ENCODE assay signal across 32 mouse cellular contexts in the genomic region with DNA sequence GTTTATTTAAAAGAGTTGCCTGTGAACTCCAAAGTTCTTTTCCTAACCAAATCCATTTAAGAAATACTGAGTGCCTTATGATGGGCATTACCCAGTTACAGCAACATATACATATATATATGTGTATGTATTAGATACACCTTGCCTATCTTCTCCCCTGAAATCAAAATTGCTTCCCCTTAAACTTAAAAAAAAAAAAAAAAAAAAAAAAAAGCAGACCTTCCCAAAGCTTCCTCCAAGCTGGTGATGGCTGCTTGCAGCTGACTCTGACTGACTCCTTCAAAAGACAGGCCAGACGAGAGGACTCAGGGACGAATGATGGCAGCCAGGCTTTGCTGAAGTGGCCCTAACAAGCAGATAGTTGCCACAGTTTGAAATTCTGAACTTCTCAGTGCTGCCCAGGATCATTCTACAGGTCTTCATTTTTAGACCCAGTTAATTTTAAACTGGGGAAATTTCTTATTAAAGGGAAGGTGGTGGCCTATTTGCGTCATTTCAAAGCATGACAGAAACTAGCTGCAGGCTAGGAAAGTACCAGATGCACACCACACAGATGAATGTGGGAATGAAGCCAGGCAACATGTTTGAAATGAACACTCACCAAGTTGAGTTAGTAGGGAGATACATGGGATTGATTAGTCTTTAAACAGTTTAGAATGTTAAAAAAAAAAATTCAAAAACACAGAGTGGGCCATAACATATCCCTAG. TPM values are rescaled to one million over a fixed set of nuclear protein-coding genes. Genes with fewer than 3 reads are reported as not detected.
DNase-seq lines count a peak whose midpoint lies in the region; ATAC-seq and TF ChIP-seq lines count a peak whose summit lies in the region.
"Had no signal": no experiment of that assay in that cellular context is flagged by ENCODE, and none has a peak within 500 bp of the region (broad histone marks: within the 10 kb centered on the region; RNA-seq: fewer than 3 reads in every experiment).

No protein-coding gene starts in this region.

- TF ChIP-seq CTCF in forebrain, postnatal 0 days (IDR thresholded peaks at IDR 0.05; ENCODE audit: low read depth): no peak
- TF ChIP-seq CTCF in layer of hippocampus, adult 2 months (conservative IDR thresholded peaks at IDR 0.05): no peak

- ATAC-seq in forebrain, postnatal 0 days: no peak
- ATAC-seq in forebrain, embryonic 16.5 days: no peak
- ATAC-seq: hindbrain, embryonic 16.5 days; intestine, embryonic 15.5 days had no signal

- peaks cover 7% of the 10 kb centered on the region; the same call in 1 of the 2 replicates for H3K4me1 ChIP-seq in forebrain, postnatal 0 days (ENCODE audit: insufficient read depth)
- peaks cover 14% of the 10 kb centered on the region for H3K4me1 ChIP-seq in forebrain, embryonic 16.5 days (replicated peaks; ENCODE audit: control insufficient read depth, insufficient read depth, low read length)

- H3K9me3 ChIP-seq in forebrain, postnatal 0 days (ENCODE audit: low read length): no peaks in the 10 kb centered on the region
- H3K9me3 ChIP-seq in forebrain, embryonic 16.5 days (ENCODE audit: control insufficient read depth, low read length): no peaks in the 10 kb centered on the region
- H3K9me3 ChIP-seq: embryonic facial prominence, embryonic 12.5 days; heart, embryonic 12.5 days; hindbrain, embryonic 10.5 days; intestine, embryonic 15.5 days; kidney, embryonic 15.5 days; limb, embryonic 15.5 days had no signal

- H3K27me3 ChIP-seq in forebrain, postnatal 0 days (ENCODE audit: insufficient read depth, low read length): no peaks in the 10 kb centered on the region
- H3K27me3 ChIP-seq in forebrain, embryonic 16.5 days (replicated peaks; ENCODE audit: control insufficient read depth, insufficient read depth, low read length): no peaks in the 10 kb centered on the region
- H3K27me3 ChIP-seq: embryonic facial prominence, embryonic 12.5 days; heart, embryonic 12.5 days; intestine, embryonic 15.5 days; kidney, embryonic 15.5 days; limb, embryonic 15.5 days had no signal

- peaks cover 9% of the 10 kb centered on the region for H3K36me3 ChIP-seq in forebrain, postnatal 0 days (ENCODE audit: insufficient read depth)
- H3K36me3 ChIP-seq in forebrain, embryonic 16.5 days (ENCODE audit: control insufficient read depth, insufficient read depth): no peaks in the 10 kb centered on the region; the same call in 1 of the 2 replicates

- H3K9ac ChIP-seq in forebrain, postnatal 0 days: no peak overlapping the region
- no peak overlapping the region for H3K9ac ChIP-seq in forebrain, embryonic 16.5 days (replicated peaks; ENCODE audit: low read depth, low read length)
- H3K9ac ChIP-seq: embryonic facial prominence, embryonic 12.5 days; heart, embryonic 12.5 days; intestine, embryonic 15.5 days; kidney, embryonic 15.5 days; limb, embryonic 15.5 days; liver, embryonic 14.5 days; lung, embryonic 14.5 days had no signal

- no peak overlapping the region for H3K4me3 ChIP-seq in forebrain, postnatal 0 days (ENCODE audit: low read depth, low read length)
- no peak overlapping the region for H3K4me3 ChIP-seq in forebrain, embryonic 16.5 days (replicated peaks; ENCODE audit: low read length)
- no peak overlapping the region for H3K4me3 ChIP-seq in layer of hippocampus, adult 2 months
- H3K4me3 ChIP-seq: embryonic facial prominence, embryonic 12.5 days; erythroblast, embryonic 14.5 days; heart, embryonic 12.5 days; hindbrain, embryonic 10.5 days; intestine, embryonic 15.5 days; kidney, embryonic 15.5 days; left cerebral cortex, adult 2 months; limb, embryonic 15.5 days had no signal

- peak; percentile 50 for DNase-seq in forebrain, postnatal 0 days
- DNase-seq in layer of hippocampus, adult 2 months (ENCODE audit: low spot score in 2 of 2): peak in 1 of 2 experiments; percentile 56
- DNase-seq in layer of hippocampus, postnatal 25 days (ENCODE audit: extremely low spot score in 1 of 2, low spot score in 1 of 2): no peak
- peak; percentile 51 for DNase-seq in brain, adult 2 months (ENCODE audit: low read depth, low spot score)
- DNase-seq in spleen, postnatal 36 days (ENCODE audit: low spot score in 2 of 2): no peak
- DNase-seq in ovary, adult 18-20 months (ENCODE audit: low spot score): no peak
- DNase-seq: adrenal gland, postnatal 14 days; B cell, adult 2 months; cerebellum, adult 11 months; cerebellum, postnatal 14 days; heart, postnatal 10 days; kidney, postnatal 4 days; left cerebral cortex, postnatal 4 days; lung, embryonic 14.5 days; lung, postnatal 36 days; midbrain, embryonic 14.5 days; right cerebral cortex, postnatal 14 days had no signal

- H3K4me2 ChIP-seq in forebrain, postnatal 0 days (ENCODE audit: low read depth): no peak overlapping the region
- no peak overlapping the region for H3K4me2 ChIP-seq in forebrain, embryonic 16.5 days (ENCODE audit: low read length)
- H3K4me2 ChIP-seq: embryonic facial prominence, embryonic 12.5 days; heart, embryonic 12.5 days; intestine, embryonic 15.5 days; kidney, embryonic 15.5 days; limb, embryonic 15.5 days; lung, embryonic 14.5 days had no signal

- WGBS in forebrain, postnatal 0 days: 74% methylated on average over 3 of the region's 3 CpGs
- WGBS in forebrain, embryonic 16.5 days: 66% methylated on average over 3 of the region's 3 CpGs

- H3K27ac ChIP-seq in forebrain, postnatal 0 days (ENCODE audit: low read depth, low read length): no peak overlapping the region
- no peak overlapping the region for H3K27ac ChIP-seq in forebrain, embryonic 16.5 days (ENCODE audit: low read length)
- H3K27ac ChIP-seq in layer of hippocampus, adult 2 months: peak overlapping the region; percentile 58
- H3K27ac ChIP-seq: embryonic facial prominence, embryonic 12.5 days; hindbrain, embryonic 10.5 days; intestine, embryonic 15.5 days; kidney, embryonic 15.5 days; left cerebral cortex, adult 2 months; limb, embryonic 15.5 days; liver, embryonic 14.5 days had no signal

RNA-seq across cellular contexts. Expression of gene Flvcr1, which starts 5.6 kb away (rescaled TPM):
- 28.8 and 33.9 TPM in 2 replicates for total RNA-seq in forebrain, postnatal 0 days (2014; rRNA removed)
- polyA plus RNA-seq in forebrain, postnatal 0 days (2015; fragmentation: Nextera tagmentation; extraction: Ambion mirVana): 5.1 and 7.6 TPM in 2 replicates
- polyA plus RNA-seq in forebrain, embryonic 16.5 days (2015; fragmentation: Nextera tagmentation; extraction: Ambion mirVana): 7.2 and 8.8 TPM in 2 replicates
- total RNA-seq in layer of hippocampus, adult 2 months (2021): 10 to 100 TPM; 16.9 to 18.9 TPM
- 10 to 100 TPM; 11.8 to 18.3 TPM for total RNA-seq in layer of hippocampus, postnatal 25 days (2021)

RNA-seq across cellular contexts. Expression of gene Spata45, which starts 16.1 kb away (rescaled TPM):
- total RNA-seq in forebrain, postnatal 0 days (2014; rRNA removed): not detected in 2 replicates
- polyA plus RNA-seq in forebrain, postnatal 0 days (2015; fragmentation: Nextera tagmentation; extraction: Ambion mirVana): not detected in 2 replicates
- not detected in 2 replicates for polyA plus RNA-seq in forebrain, embryonic 16.5 days (2015; fragmentation: Nextera tagmentation; extraction: Ambion mirVana)
- total RNA-seq in layer of hippocampus, adult 2 months (2021): not detected
- total RNA-seq in layer of hippocampus, postnatal 25 days (2021): not detected
- total RNA-seq: adrenal gland, postnatal 14 days; gastrocnemius, adult 18-20 months; heart, postnatal 10 days; left cerebral cortex, adult 2 months; left cerebral cortex, postnatal 4 days; megakaryocyte-erythroid progenitor cell, adult 5-6 weeks had no signal
- polyA plus RNA-seq: embryonic facial prominence, embryonic 12.5 days; erythroblast, embryonic 14.5 days; gonadal fat pad, adult 2 months; heart, embryonic 12.5 days; hindbrain, embryonic 10.5 days; hindbrain, embryonic 16.5 days; intestine, embryonic 15.5 days; kidney, embryonic 15.5 days; limb, embryonic 15.5 days; liver, embryonic 14.5 days; lung, embryonic 14.5 days; midbrain, embryonic 14.5 days; neural tube, embryonic 11.5 days had no signal

RNA-seq across cellular contexts. Expression of gene Vash2, which starts 41.3 kb away (rescaled TPM):
- total RNA-seq in forebrain, postnatal 0 days (2014; rRNA removed): 46.4 and 47.5 TPM in 2 replicates
- polyA plus RNA-seq in forebrain, postnatal 0 days (2015; fragmentation: Nextera tagmentation; extraction: Ambion mirVana): 60.9 and 63.7 TPM in 2 replicates
- polyA plus RNA-seq in forebrain, embryonic 16.5 days (2015; fragmentation: Nextera tagmentation; extraction: Ambion mirVana): 99.9 and 109 TPM in 2 replicates
- total RNA-seq in layer of hippocampus, adult 2 months (2021): 1 to 10 TPM; 1.6 to 1.7 TPM
- total RNA-seq in layer of hippocampus, postnatal 25 days (2021): 1 to 10 TPM; 2.1 to 3.4 TPM
- total RNA-seq: megakaryocyte-erythroid progenitor cell, adult 5-6 weeks had no signal

RNA-seq across cellular contexts. Expression of gene Tatdn3, which starts 42.4 kb away (rescaled TPM):
- total RNA-seq in forebrain, postnatal 0 days (2014; rRNA removed): 23.0 and 24.8 TPM in 2 replicates
- 11.9 and 13.2 TPM in 2 replicates for polyA plus RNA-seq in forebrain, postnatal 0 days (2015; fragmentation: Nextera tagmentation; extraction: Ambion mirVana)
- 12.9 and 13.2 TPM in 2 replicates for polyA plus RNA-seq in forebrain, embryonic 16.5 days (2015; fragmentation: Nextera tagmentation; extraction: Ambion mirVana)
- 10 to 100 TPM; 38.4 to 48.7 TPM for total RNA-seq in layer of hippocampus, adult 2 months (2021)
- 10 to 100 TPM; 24.0 to 44.7 TPM for total RNA-seq in layer of hippocampus, postnatal 25 days (2021)

RNA-seq across cellular contexts. Expression of gene Nsl1, which starts 42.4 kb away (rescaled TPM):
- total RNA-seq in forebrain, postnatal 0 days (2014; rRNA removed): 2.1 and 4.7 TPM in 2 replicates
- 1.2 and 2.5 TPM in 2 replicates for polyA plus RNA-seq in forebrain, postnatal 0 days (2015; fragmentation: Nextera tagmentation; extraction: Ambion mirVana)
- 7.3 and 8.2 TPM in 2 replicates for polyA plus RNA-seq in forebrain, embryonic 16.5 days (2015; fragmentation: Nextera tagmentation; extraction: Ambion mirVana)
- 1 to 10 TPM in 1 of 2 experiments, under 1 TPM in 1; 0.87 to 1.3 TPM for total RNA-seq in layer of hippocampus, adult 2 months (2021)
- under 1 TPM; 0.80 to 0.91 TPM for total RNA-seq in layer of hippocampus, postnatal 25 days (2021)

Comparison
In these comparisons a context has a peak if more than half of its experiments do, and no peak if none do; other contexts are left out.
1. DNase-seq: peak in forebrain, postnatal 0 days (single experiment) and brain, adult 2 months (single experiment); none in layer of hippocampus, postnatal 25 days (0 of 2), spleen, postnatal 36 days (0 of 2) and ovary, adult 18-20 months (single experiment).
2. RNA of gene Vash2, which starts 41.3 kb away (total RNA-seq): 46.4 to 47.5 TPM in forebrain, postnatal 0 days; 2.1 to 3.4 TPM in layer of hippocampus, postnatal 25 days and 1.6 to 1.7 TPM in layer of hippocampus, adult 2 months; every median in the first group is over 10 times any median in the second.